Mouse (Mus musculus) limb, embryonic 11.5 days (tissue): ENCODE results near the gene Lrrc27. TPM values are rescaled to one million over a fixed set of nuclear protein-coding genes. Genes with fewer than 3 reads are reported as not detected.

Experiments
- ATAC-seq: fragments of 200-750 bp; cut with Nextera tagmentation; 2 replicates; pipeline ENCODE4 v1.8.0; 2017; ENCODE audit warnings: low read depth; ENCODE audit not compliant: insufficient number of reproducible peaks, low FRiP score, low TSS enrichment
- DNase-seq: peaks from one replicate; pipeline ENCODE4 v3.0.0-alpha.2; 2015; ENCODE audit warnings: low spot score
- H3K27ac ChIP-seq: fragments of 300-500 bp; sonication (generic); replicated peaks from 2 replicates; pipeline ENCODE4 v1.5.1; 2014; ENCODE audit warnings: low read depth, mild to moderate bottlenecking, low read length
- H3K27me3 ChIP-seq: fragments of 300-500 bp; sonication (generic); 2 replicates; pipeline ENCODE4 v1.6.1; 2014; ENCODE audit warnings: mild to moderate bottlenecking, low read length, mixed read lengths; ENCODE audit not compliant: control insufficient read depth, insufficient read depth
- H3K36me3 ChIP-seq: fragments of 300-500 bp; sonication (generic); 2 replicates; pipeline ENCODE4 v1.6.1; 2014; ENCODE audit warnings: mild to moderate bottlenecking, low read length, moderate library complexity, mixed read lengths; ENCODE audit not compliant: control insufficient read depth, insufficient read depth
- H3K4me1 ChIP-seq: fragments of 300-500 bp; sonication (generic); 2 replicates; pipeline ENCODE4 v1.6.1; 2014; ENCODE audit warnings: low read length, mixed read lengths; ENCODE audit not compliant: control insufficient read depth, insufficient read depth
- H3K4me2 ChIP-seq: fragments of 300-500 bp; sonication (generic); 2 replicates; pipeline ENCODE4 v1.6.1; 2014; ENCODE audit warnings: low read depth, mild to moderate bottlenecking, moderate library complexity; ENCODE audit not compliant: severe bottlenecking
- H3K4me3 ChIP-seq: fragments of 300-500 bp; sonication (generic); 2 replicates; pipeline ENCODE4 v1.5.1; 2014; ENCODE audit warnings: low read depth, low read length
- H3K9ac ChIP-seq: fragments of 300-500 bp; sonication (generic); 2 replicates; pipeline ENCODE4 v1.6.1; 2014; ENCODE audit warnings: mild to moderate bottlenecking, low read length
- H3K9me3 ChIP-seq: fragments of 300-500 bp; sonication (generic); 2 replicates; pipeline ENCODE4 v1.6.1; 2016; ENCODE audit warnings: low read length; ENCODE audit not compliant: control insufficient read depth
- WGBS: fragments of 180-500 bp; shearing (Covaris S2); extraction: QIAGEN DNeasy Blood & Tissue Kit; methylation state at CpG from one replicate; pipeline ENCODE4 v1.1.7; 2014; 5-methylcytosine and 5-hydroxymethylcytosine counted together
- polyA plus RNA-seq: library from polyadenylated mRNA; unstranded; fragments of >200 nt; fragmentation: Nextera tagmentation; extraction: Ambion mirVana; gene quantifications from 2 replicates; pipeline ENCODE4 v1.2.1, GENCODE M21; 2014

Lrrc27 gene
- polyA plus RNA-seq, 1 experiment from 2014 or later: 3.2 TPM

DNA sequence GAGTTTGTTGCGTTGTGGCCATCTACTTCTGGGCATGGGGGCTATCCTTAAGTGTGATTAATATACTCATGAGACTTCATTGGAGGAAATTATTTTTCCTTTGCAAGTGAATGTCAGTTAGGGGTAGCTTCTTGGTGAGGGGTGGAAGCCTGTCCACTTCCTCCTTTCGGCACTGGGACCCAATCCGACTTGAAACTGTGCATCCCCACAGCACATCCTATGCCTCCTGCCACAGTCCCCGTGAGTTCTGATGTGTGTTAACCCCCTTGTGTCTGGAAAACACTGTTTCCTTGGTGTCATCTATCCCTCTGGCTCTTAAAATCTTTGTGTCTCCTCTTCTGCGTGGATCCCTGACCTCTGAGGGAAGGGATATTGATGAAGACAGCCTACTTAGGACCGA is 11.6 kb upstream of the Lrrc27 start:
- no peak overlapping the region for H3K4me2 ChIP-seq
- H3K27me3 ChIP-seq: 0 out of 2 replicates have a peak, but pooled peaks cover 2% of the 10 kb centered on the region
- no peaks in the 10 kb centered on the region for H3K4me1 ChIP-seq
- no peaks in the 10 kb centered on the region for H3K36me3 ChIP-seq
- no peak for ATAC-seq
- 61% methylated on average over 6 of the region's 6 CpGs for WGBS
- H3K4me3 ChIP-seq: no peak overlapping the region
- H3K27ac ChIP-seq: no peak overlapping the region
- no peak for DNase-seq
- no peak overlapping the region for H3K9ac ChIP-seq
- no peaks in the 10 kb centered on the region for H3K9me3 ChIP-seq

DNA sequence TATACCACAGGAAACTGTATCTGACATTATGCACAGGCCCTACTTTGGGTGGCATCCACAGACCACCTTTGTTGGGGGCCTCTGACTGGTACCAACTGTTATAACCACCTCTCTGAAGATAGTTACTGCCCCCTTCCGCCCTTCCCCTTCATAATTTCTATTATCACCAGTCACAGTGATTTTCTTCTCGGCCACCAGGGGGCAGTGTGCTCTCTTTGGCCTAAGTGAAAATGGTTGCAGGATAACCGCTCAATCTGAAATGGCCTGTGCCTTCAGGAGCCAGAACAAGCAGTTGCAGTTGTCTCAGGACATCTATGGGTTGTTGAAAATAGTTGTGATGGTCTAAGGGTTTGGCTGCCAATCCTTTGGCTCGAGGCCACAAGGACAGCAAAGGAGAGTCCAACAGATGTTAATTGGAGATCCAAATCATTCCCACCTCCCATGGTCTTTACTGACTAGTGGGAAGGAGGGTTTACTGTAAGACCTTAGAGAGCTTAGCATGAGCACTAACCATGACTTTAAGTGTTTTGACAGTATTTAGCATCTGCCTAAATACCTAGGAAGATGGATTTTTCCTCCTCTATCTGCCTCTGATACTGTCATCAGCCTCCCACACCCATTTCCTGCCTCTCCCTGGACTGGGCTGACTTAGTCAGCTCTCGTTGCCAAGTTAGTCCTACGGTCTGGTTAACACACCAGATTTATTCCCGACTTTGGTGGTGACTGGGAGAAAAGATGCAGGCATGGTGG is 4.6 kb upstream of the Lrrc27 start:
- H3K9me3 ChIP-seq: no peaks in the 10 kb centered on the region
- WGBS: 26% methylated on average over 7 of the region's 7 CpGs
- H3K27ac ChIP-seq: no peak overlapping the region
- H3K4me3 ChIP-seq: no peak overlapping the region
- no peaks in the 10 kb centered on the region for H3K4me1 ChIP-seq
- no peaks in the 10 kb centered on the region for H3K27me3 ChIP-seq
- no peak overlapping the region for H3K4me2 ChIP-seq
- ATAC-seq: no peak
- H3K9ac ChIP-seq: no peak overlapping the region
- no peaks in the 10 kb centered on the region for H3K36me3 ChIP-seq
- peak; percentile 75 for DNase-seq

DNA sequence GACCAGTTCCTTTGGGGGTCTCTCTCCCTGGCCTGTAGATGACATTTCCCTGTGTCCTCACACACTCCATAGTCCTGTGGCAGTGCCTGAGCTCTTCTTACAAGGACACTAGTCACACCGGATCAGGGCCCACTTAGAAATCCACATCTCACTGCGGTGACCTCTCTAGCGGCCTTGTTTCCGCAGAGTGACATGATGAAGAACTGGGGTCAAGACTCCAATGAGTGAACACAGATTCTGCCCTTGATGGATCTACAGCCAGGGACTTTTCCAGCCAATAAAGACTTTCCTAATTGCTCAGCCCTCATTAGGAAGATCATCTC is 4.1 kb upstream of the Lrrc27 start:
- Histone ChIP-seq H3K9ac (no peak overlapping the region), H3K9me3 (no peaks in the 10 kb centered on the region), H3K27me3 (no peaks in the 10 kb centered on the region), H3K4me1 (no peaks in the 10 kb centered on the region), H3K36me3 (no peaks in the 10 kb centered on the region), H3K4me3 (no peak overlapping the region), H3K27ac (no peak overlapping the region), H3K4me2 (no peak overlapping the region)
- no peak for ATAC-seq
- DNase-seq: no peak
- WGBS: 53% methylated on average over 4 of the region's 4 CpGs

DNA sequence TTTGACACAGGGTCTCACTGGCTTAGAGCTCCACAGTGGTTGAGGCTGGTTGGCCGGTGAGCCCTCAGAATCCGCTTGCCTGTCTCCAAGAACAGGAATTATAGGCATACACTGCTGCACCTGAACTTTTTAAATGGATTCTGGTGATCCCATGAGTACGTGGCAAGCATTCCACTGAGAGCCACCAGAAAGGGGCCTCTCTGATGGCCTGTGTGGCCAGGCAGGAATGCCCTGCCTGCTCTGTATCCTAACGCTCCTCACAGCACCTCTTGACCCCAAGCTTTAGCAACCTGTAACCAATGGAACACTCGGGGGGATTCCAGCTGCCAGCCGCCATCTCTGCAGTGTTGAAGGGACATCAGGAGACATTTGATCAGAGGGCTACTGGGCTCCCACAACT is 1.0 kb upstream of the Lrrc27 start:
- Histone ChIP-seq H3K4me1 (no peaks in the 10 kb centered on the region), H3K4me3 (no peak overlapping the region), H3K4me2 (no peak overlapping the region), H3K9ac (no peak overlapping the region), H3K9me3 (no peaks in the 10 kb centered on the region), H3K27ac (no peak overlapping the region), H3K36me3 (no peaks in the 10 kb centered on the region), H3K27me3 (no peaks in the 10 kb centered on the region)
- WGBS: 81% methylated on average over 6 of the region's 6 CpGs
- DNase-seq: no peak
- no peak for ATAC-seq

DNA sequence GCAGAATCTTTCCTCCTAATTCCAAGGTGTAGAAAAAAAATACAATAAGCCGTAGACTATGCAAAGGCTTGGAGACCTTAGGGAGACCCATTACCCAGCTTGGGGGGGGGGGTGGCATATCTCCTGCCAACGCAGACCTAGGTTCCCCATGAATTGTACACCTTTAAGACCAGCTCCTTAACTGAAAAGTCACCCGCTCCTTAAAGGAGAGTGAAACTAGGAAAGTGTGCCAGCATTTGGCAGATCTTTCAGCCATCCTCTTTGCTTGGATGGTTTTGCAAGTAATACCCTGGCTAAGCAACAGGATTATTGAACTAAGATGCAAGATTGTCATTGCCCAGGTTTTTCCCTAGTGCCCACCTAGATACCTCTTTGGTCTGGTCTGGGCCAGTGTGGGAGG is 963 bp downstream of the Lrrc27 start:
- H3K9me3 ChIP-seq: no peaks in the 10 kb centered on the region
- no peak overlapping the region for H3K27ac ChIP-seq
- H3K4me1 ChIP-seq: no peaks in the 10 kb centered on the region
- peak overlapping the region; percentile 39 for H3K4me2 ChIP-seq
- no peaks in the 10 kb centered on the region for H3K36me3 ChIP-seq
- 0 out of 2 replicates have a peak overlapping the region, but pooled peaks have one; percentile 49 for H3K4me3 ChIP-seq
- ATAC-seq: peak; percentile 8; the same call in 1 of the 2 replicates
- DNase-seq: no peak
- H3K27me3 ChIP-seq: no peaks in the 10 kb centered on the region
- peak overlapping the region; percentile 17; the same call in 1 of the 2 replicates for H3K9ac ChIP-seq
- 66% methylated on average over 3 of the region's 3 CpGs for WGBS

DNA sequence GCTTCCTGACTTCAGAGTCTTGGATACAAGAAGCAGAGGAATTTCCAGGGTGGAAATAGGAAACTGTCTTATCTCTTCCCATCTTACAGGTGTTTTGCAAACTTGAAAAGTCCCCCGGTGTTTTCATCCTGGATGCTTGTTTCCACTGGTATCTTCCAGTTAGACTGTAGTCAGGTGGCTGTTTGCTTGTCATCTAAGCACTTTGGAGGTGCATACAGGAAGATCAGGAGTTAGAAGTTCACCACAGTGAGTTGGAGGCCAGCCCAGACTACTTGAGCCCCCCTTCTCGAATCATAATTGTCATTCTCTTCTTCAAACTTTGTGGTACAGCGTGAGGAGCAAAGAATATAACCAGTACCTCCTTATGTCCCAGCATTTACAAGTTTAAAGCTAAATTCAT is 1.4 kb downstream of the Lrrc27 start:
- H3K9me3 ChIP-seq: no peaks in the 10 kb centered on the region
- WGBS: 83% methylated on average over 3 of the region's 3 CpGs

DNA sequence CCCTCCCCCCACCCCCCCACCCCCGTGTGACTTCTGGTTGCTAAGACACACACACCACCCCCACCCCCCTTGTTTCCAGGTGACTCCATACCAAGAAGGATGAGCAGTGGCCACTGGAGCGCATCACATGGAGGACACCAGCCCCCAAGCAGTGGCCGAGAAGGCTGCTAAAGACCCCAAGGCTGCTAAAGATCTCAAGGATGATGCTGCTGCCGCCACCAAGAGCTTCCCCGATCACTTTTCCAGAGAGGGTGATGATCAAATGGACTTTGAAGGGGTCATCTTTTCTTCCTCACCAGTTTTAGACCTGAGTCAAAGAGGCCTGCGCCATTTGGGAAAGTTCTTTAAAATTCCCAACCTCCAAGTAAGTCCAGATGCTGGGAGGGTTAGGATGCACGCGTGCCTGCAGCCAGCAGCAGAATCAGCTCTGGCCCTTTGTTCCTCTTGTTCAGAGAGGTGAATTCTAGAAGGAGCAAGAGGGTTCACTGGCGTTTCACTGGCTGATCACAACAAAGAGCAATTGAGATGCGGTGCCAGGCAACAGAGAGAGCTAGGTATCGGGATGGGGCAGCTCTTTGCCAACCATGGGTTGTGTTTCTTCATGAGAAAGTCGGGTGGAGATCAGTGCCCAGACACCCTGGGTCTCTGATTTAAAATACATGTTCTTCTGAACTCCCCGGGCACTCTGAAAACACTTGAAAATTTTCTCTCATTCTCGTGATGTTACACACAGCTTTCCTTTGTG is 2.0 kb downstream of the Lrrc27 start:
- no peaks in the 10 kb centered on the region for H3K27me3 ChIP-seq
- no peak overlapping the region for H3K27ac ChIP-seq
- no peaks in the 10 kb centered on the region for H3K4me1 ChIP-seq
- ATAC-seq (no peak), DNase-seq (no peak)
- no peak overlapping the region for H3K4me2 ChIP-seq
- no peak overlapping the region for H3K4me3 ChIP-seq
- no peaks in the 10 kb centered on the region for H3K9me3 ChIP-seq
- H3K36me3 ChIP-seq: no peaks in the 10 kb centered on the region
- WGBS: 91% methylated on average over 13 of the region's 14 CpGs
- no peak overlapping the region for H3K9ac ChIP-seq

More for the DNA sequence above, 1.4 kb downstream of the Lrrc27 start:
- no peaks in the 10 kb centered on the region for H3K36me3 ChIP-seq
- no peak overlapping the region for H3K4me2 ChIP-seq
- no peak overlapping the region for H3K4me3 ChIP-seq
- no peaks in the 10 kb centered on the region for H3K4me1 ChIP-seq
- no peaks in the 10 kb centered on the region for H3K27me3 ChIP-seq
- no peak for ATAC-seq
- H3K9ac ChIP-seq: no peak overlapping the region
- DNase-seq: no peak
- no peak overlapping the region for H3K27ac ChIP-seq

DNA sequence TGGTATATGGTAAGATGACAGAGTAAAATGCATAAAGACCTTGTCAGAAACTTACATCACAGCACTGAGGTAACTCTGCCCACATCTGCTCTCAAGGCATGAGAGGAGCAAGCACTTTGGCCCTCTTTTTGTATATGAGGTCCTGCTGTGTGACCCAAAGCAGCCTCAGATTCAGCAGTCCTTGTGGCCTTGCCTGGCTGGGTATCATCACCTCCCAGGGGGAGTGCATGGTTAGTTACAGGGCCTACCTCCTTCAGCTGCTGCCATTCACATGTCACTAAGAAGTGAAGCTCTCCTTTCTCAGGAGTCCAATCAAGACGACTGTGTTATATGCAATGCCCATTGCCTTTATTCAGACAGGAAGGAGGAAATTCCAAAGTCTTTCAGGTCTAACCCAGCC is 2.7 kb downstream of the Lrrc27 start:
- Histone ChIP-seq H3K4me2 (no peak overlapping the region), H3K27ac (no peak overlapping the region), H3K9me3 (no peaks in the 10 kb centered on the region), H3K27me3 (no peaks in the 10 kb centered on the region), H3K4me1 (no peaks in the 10 kb centered on the region), H3K9ac (no peak overlapping the region), H3K36me3 (no peaks in the 10 kb centered on the region), H3K4me3 (no peak overlapping the region)
- ATAC-seq (no peak), DNase-seq (no peak)
- WGBS: 69% methylated on average over 1 of the region's 1 CpGs
